Mouse (Mus musculus): ENCODE measurements around the gene Ugt1a2.

DNA sequence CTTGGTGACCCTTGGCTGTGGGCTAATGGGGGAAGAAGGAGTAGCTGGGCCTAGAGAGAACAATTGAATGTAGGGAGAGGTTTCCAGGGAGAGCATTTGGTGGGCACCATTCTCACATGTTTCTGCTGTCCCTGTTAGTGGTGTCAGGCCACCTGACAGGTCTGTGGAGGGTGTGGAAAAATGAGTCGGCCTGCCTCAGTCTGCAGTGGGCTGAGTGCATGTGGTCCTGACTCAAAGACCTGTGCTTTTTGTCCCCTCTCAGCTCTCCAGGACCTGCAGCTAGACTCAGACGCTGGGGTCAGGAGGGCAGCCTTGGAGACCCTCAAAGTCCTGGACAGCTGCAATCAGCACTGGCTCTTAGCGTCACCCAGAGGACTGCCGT, 59.2 kb downstream of the Ugt1a2 start:
- TF ChIP-seq CTCF (IDR thresholded peaks at IDR 0.05; ENCODE audit: low read depth): no peak
- no peak for TF ChIP-seq EP300 (IDR thresholded peaks at IDR 0.05; ENCODE audit: low read depth)

All from liver, postnatal 0 days (tissue).